Mouse (Mus musculus): ENCODE results near the gene Zdhhc22. TPM values are rescaled to one million over a fixed set of nuclear protein-coding genes. Genes with fewer than 3 reads are reported as not detected.

Gene Zdhhc22
- polyA plus RNA-seq, 1 experiment: not detected

GRCm38 (mm10) chr12:86934748-86935147 is 55.5 kb downstream of the Zdhhc22 start:
- 0% methylated on average over 1 of the region's 1 CpGs for WGBS
- Histone ChIP-seq H3K4me1 (ENCODE audit: control insufficient read depth, insufficient read depth, low read length) (no peaks in the 10 kb centered on the region), H3K4me3 (replicated peaks; ENCODE audit: control insufficient read depth, low read depth, low read length) (no peak overlapping the region), H3K27ac (ENCODE audit: control insufficient read depth, insufficient read depth, low read depth, low read length, poor library complexity) (no peak overlapping the region)
- TF ChIP-seq POLR2A (IDR thresholded peaks at IDR 0.05; ENCODE audit: borderline replicate concordance, control insufficient read depth, low read depth, low read length): no peak
- no peak for TF ChIP-seq CTCF (IDR thresholded peaks at IDR 0.05; ENCODE audit: control insufficient read depth, insufficient read depth, low read length)

GRCm38 (mm10) chr12:86932575-86932952 is 57.7 kb downstream of the Zdhhc22 start:
- no peak for TF ChIP-seq CTCF (IDR thresholded peaks at IDR 0.05; ENCODE audit: control insufficient read depth, insufficient read depth, low read length)
- Histone ChIP-seq H3K4me3 (replicated peaks; ENCODE audit: control insufficient read depth, low read depth, low read length) (no peak overlapping the region), H3K4me1 (ENCODE audit: control insufficient read depth, insufficient read depth, low read length) (no peaks in the 10 kb centered on the region), H3K27ac (ENCODE audit: control insufficient read depth, insufficient read depth, low read depth, low read length, poor library complexity) (no peak overlapping the region)
- WGBS: 90% methylated on average over 6 of the region's 6 CpGs

DNA sequence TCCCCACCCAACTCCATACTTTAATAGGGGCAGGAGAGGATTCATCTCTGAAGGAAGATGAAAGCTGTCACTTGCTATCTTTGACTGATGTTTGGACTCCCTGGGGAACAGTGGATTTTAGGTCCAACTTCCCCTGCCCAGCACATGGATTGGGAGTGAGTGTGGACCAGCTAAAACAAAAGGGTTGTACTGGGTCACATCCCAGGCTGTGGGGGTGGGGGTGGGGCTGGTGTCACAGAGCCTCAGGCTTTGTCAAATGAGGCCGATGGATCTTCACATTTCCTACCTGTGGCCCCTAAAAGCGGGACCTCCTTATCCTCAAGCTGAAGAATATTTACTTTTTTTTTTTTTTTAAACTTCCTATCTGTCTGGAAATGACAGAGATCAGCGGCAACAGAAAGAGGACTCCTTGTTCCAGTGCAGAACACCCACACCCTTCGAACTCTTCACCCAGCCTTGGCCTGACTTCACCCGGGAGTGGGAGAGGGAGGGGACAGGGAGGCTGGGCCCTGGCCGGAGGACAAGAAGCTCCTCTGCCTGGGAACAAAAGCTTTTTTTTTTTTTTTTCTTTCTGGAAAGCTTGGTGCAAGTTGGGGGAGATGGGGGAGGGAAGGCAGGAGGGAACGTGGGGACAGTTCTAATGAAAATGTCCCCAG is 58.2 kb downstream of the Zdhhc22 start:
- 66% methylated on average over 7 of the region's 7 CpGs for WGBS
- no peak overlapping the region for H3K27ac ChIP-seq (ENCODE audit: control insufficient read depth, insufficient read depth, low read depth, low read length, poor library complexity)
- no peaks in the 10 kb centered on the region for H3K4me1 ChIP-seq (ENCODE audit: control insufficient read depth, insufficient read depth, low read length)

GRCm38 (mm10) chr12:86930934-86931729 is 59.1 kb downstream of the Zdhhc22 start:
- H3K4me3 ChIP-seq (replicated peaks; ENCODE audit: control insufficient read depth, low read depth, low read length): no peak overlapping the region
- H3K27ac ChIP-seq (ENCODE audit: control insufficient read depth, insufficient read depth, low read depth, low read length, poor library complexity): no peak overlapping the region
- WGBS: 79% methylated on average over 6 of the region's 6 CpGs
- no peak for TF ChIP-seq POLR2A (IDR thresholded peaks at IDR 0.05; ENCODE audit: borderline replicate concordance, control insufficient read depth, low read depth, low read length)
- TF ChIP-seq CTCF (IDR thresholded peaks at IDR 0.05; ENCODE audit: control insufficient read depth, insufficient read depth, low read length): no peak
- H3K4me1 ChIP-seq (ENCODE audit: control insufficient read depth, insufficient read depth, low read length): no peaks in the 10 kb centered on the region

More for the DNA sequence above, 58.2 kb downstream of the Zdhhc22 start:
- no peak for TF ChIP-seq POLR2A (IDR thresholded peaks at IDR 0.05; ENCODE audit: borderline replicate concordance, control insufficient read depth, low read depth, low read length)
- no peak for TF ChIP-seq CTCF (IDR thresholded peaks at IDR 0.05; ENCODE audit: control insufficient read depth, insufficient read depth, low read length)
- no peak overlapping the region for H3K4me3 ChIP-seq (replicated peaks; ENCODE audit: control insufficient read depth, low read depth, low read length)

Other genes starting within 250 kb of the Zdhhc22 start
- gene Irf2bpl, start 105.6 kb downstream of the Zdhhc22 start, polyA plus RNA-seq (2011; ENCODE audit: insufficient read depth, insufficient read length, low replicate concordance, missing spikeins): 1.7 and 3.4 TPM in 2 replicates
- gene Cipc, start 43.4 kb downstream of the Zdhhc22 start, polyA plus RNA-seq (2011; ENCODE audit: insufficient read depth, insufficient read length, low replicate concordance, missing spikeins): 5.5 and 5.9 TPM in 2 replicates
- not detected in 2 replicates for gene Tmem63c, start 30.9 kb upstream of the Zdhhc22 start, polyA plus RNA-seq (2011; ENCODE audit: insufficient read depth, insufficient read length, low replicate concordance, missing spikeins)
- not detected in 2 replicates for gene Ngb, start 112.1 kb upstream of the Zdhhc22 start, polyA plus RNA-seq (2011; ENCODE audit: insufficient read depth, insufficient read length, low replicate concordance, missing spikeins)
- gene Gstz1, start 156.7 kb upstream of the Zdhhc22 start, polyA plus RNA-seq (2011; ENCODE audit: insufficient read depth, insufficient read length, low replicate concordance, missing spikeins): 14.7 and 25.1 TPM in 2 replicates
- gene Pomt2, start 157.5 kb upstream of the Zdhhc22 start, polyA plus RNA-seq (2011; ENCODE audit: insufficient read depth, insufficient read length, low replicate concordance, missing spikeins): 1.4 and 3.4 TPM in 2 replicates
- gene Samd15, start 209.3 kb upstream of the Zdhhc22 start, polyA plus RNA-seq (2011; ENCODE audit: insufficient read depth, insufficient read length, low replicate concordance, missing spikeins): not detected in 2 replicates
- 2.2 and 5.0 TPM in 2 replicates for gene Tmed8, start 210.0 kb upstream of the Zdhhc22 start, polyA plus RNA-seq (2011; ENCODE audit: insufficient read depth, insufficient read length, low replicate concordance, missing spikeins)
- gene Noxred1, start 248.3 kb upstream of the Zdhhc22 start, polyA plus RNA-seq (2011; ENCODE audit: insufficient read depth, insufficient read length, low replicate concordance, missing spikeins): 2.6 TPM in 1 of 2 replicates, not detected in the other

Data from bone marrow, adult 2 months (tissue).